Mouse (Mus musculus): ENCODE data around the gene Mrps18c. TPM values are rescaled to one million over a fixed set of nuclear protein-coding genes. Genes with fewer than 3 reads are reported as not detected.

Gene Mrps18c
- polyA plus RNA-seq, 1 experiment from 2014 or later, result 159 TPM

DNA sequence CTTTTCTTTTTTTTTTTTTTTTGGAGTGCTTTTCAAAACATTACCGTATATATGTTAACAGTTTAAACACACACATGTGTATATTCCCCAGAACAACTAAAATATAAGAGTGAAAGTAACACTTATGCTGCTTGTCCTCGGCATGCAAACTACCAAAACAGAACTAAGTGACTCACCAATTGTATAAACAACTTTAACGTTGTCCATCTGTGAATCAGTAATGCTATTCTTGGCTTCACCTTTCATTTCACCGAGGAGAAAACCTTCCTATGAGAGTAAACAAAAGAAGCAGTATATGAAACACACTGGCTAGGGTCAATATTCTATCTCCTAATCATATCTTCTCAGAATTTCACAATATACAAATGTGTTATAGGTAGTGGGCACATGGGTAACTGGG, 19.9 kb downstream of the Mrps18c start:
- WGBS, result 84% methylated on average over 4 of the region's 4 CpGs

DNA sequence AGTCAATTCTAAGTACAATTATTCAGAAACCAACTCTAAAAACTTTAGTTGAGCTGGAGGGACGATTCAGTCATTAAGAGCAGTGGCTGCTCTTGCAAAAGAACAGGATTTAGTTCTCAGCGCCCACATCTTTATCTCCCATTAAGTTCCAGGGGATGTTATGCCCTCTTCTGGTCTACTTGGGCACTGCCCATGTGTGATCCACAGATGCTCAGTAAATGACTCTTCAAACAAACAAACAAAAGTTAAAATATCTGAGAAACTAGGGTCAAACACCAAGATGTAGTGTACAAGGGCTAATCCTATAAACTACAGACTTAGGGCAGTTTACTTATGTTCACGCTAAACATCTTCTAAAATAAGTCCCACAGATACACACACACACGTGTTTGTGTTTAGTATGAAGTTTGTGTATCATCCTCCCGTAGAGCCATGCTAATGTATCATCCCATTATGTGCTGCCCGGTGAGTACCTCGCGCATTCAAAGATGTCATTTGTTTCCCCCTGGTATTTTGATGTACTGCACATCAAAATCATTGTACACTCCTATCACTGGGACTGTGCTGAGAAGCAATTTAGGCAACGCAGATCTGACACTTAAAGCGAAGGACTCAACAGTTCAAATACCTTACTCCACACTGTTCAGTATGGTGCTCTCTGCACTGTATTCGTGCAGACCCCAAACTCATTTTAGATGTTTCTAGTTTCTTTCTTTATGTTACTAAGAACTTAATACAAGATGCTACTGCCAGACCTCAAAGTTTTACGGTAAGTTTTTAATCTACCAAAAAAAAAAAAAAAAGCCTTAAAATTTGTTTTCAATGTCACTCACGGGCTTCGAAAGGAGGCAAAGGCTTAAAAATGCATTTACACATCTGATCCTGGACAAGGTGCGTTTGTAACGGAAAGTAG, 21.4 kb downstream of the Mrps18c start:
- Histone ChIP-seq H3K4me1 (ENCODE audit: control insufficient read depth in 2 of 2, insufficient read depth in 2 of 2, low read length in 2 of 2) (peaks cover 0 to 8% of the 10 kb centered on the region in 2 experiments; a peak in 2 of 4 replicates), H3K4me3 (ENCODE audit: control insufficient read depth in 1 of 2, insufficient read depth in 1 of 2, low read depth in 1 of 2, low read length in 2 of 2) (peak overlapping the region; percentile 73 to 84), H3K27ac (replicated peaks in 1 of 2; ENCODE audit: control insufficient read depth in 1 of 2, insufficient read depth in 1 of 2, low read depth in 2 of 2, low read length in 2 of 2) (peak overlapping the region; percentile 75 to 89), H3K36me3 (ENCODE audit: control insufficient read depth, insufficient read depth, low read length) (peaks cover 32% of the 10 kb centered on the region), H3K9me3 (ENCODE audit: control insufficient read depth, low read length) (no peaks in the 10 kb centered on the region), H3K27me3 (ENCODE audit: control insufficient read depth, insufficient read depth, low read length) (no peaks in the 10 kb centered on the region), H3K9ac (ENCODE audit: low read length) (peak overlapping the region; percentile 97), H3K4me2 (ENCODE audit: low read length) (peak overlapping the region; percentile 78)
- WGBS, result 32% methylated on average over 16 of the region's 16 CpGs
- ATAC-seq (ENCODE audit: insufficient number of reproducible peaks, insufficient read depth, low FRiP score, low read depth), result no peak

More for the DNA sequence above, 19.9 kb downstream of the Mrps18c start:
- Histone ChIP-seq H3K4me1 (ENCODE audit: control insufficient read depth in 2 of 2, insufficient read depth in 2 of 2, low read length in 2 of 2) (peaks cover 0 to 8% of the 10 kb centered on the region in 2 experiments; a peak in 2 of 4 replicates), H3K27me3 (ENCODE audit: control insufficient read depth, insufficient read depth, low read length) (no peaks in the 10 kb centered on the region), H3K9ac (ENCODE audit: low read length) (no peak overlapping the region), H3K4me3 (ENCODE audit: control insufficient read depth in 1 of 2, insufficient read depth in 1 of 2, low read depth in 1 of 2, low read length in 2 of 2) (no peak overlapping the region), H3K9me3 (ENCODE audit: control insufficient read depth, low read length) (no peaks in the 10 kb centered on the region), H3K27ac (replicated peaks in 1 of 2; ENCODE audit: control insufficient read depth in 1 of 2, insufficient read depth in 1 of 2, low read depth in 2 of 2, low read length in 2 of 2) (no peak overlapping the region), H3K4me2 (ENCODE audit: low read length) (no peak overlapping the region), H3K36me3 (ENCODE audit: control insufficient read depth, insufficient read depth, low read length) (peaks cover 46% of the 10 kb centered on the region)
- no peak for ATAC-seq (ENCODE audit: insufficient number of reproducible peaks, insufficient read depth, low FRiP score, low read depth)

DNA sequence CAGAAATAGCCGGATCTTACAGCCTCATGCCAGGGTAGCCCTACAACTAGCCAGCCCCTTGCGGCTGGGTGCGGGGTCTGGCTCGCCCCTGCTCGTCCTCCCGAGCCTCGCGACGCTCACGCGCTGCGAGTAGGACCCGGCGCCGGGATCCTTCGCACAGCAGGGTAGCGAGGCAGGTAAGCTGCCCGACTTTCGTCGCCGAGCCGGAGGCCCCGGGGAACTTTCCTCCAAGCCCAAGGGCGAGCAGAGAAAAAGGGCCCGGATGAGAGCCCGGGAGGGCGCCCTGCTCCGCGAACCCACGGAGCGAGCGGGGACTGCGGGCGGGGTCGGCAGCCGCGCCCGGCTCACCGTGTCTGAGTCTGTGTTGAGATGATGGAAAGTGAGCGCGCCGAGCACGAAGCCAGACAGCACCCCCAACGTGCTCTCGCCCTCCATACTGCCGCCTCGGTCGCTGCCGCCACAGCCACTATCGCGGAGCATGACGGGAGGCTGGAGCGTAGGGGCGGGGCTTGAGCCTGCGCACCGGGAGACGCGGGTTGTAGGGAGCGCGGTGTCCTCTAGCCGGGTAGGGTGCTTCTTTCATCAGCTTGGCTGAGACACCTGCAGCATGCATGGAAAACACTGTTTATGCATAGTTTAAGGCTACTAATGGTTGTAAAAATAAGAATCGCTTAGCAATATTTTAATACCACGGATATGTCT, 22.2 kb downstream of the Mrps18c start, which contains the start of gene Abraxas1:
Gene Abraxas1 (minus strand): TSS at position 483 of the 702 bp plus-strand sequence.
- peaks cover 29% of the 10 kb centered on the region for H3K36me3 ChIP-seq (ENCODE audit: control insufficient read depth, insufficient read depth, low read length)
- WGBS, result under 1% methylated on average over 63 of the region's 63 CpGs
- H3K4me2 ChIP-seq (ENCODE audit: low read length), result peak within 1 kb of the TSS; percentile 78
- peaks cover 0 to 8% of the 10 kb centered on the region in 2 experiments; a peak in 2 of 4 replicates for H3K4me1 ChIP-seq (ENCODE audit: control insufficient read depth in 2 of 2, insufficient read depth in 2 of 2, low read length in 2 of 2)
- no peaks in the 10 kb centered on the region for H3K9me3 ChIP-seq (ENCODE audit: control insufficient read depth, low read length)
- peak within 1 kb of the TSS; percentile 75 to 89 for H3K27ac ChIP-seq (replicated peaks in 1 of 2; ENCODE audit: control insufficient read depth in 1 of 2, insufficient read depth in 1 of 2, low read depth in 2 of 2, low read length in 2 of 2)
- H3K4me3 ChIP-seq (ENCODE audit: control insufficient read depth in 1 of 2, insufficient read depth in 1 of 2, low read depth in 1 of 2, low read length in 2 of 2), result peak within 1 kb of the TSS; percentile 73 to 84
- H3K9ac ChIP-seq (ENCODE audit: low read length), result peak within 1 kb of the TSS; percentile 97
- H3K27me3 ChIP-seq (ENCODE audit: control insufficient read depth, insufficient read depth, low read length), result no peaks in the 10 kb centered on the region
- ATAC-seq (ENCODE audit: insufficient number of reproducible peaks, insufficient read depth, low FRiP score, low read depth), result peak; percentile 94

DNA sequence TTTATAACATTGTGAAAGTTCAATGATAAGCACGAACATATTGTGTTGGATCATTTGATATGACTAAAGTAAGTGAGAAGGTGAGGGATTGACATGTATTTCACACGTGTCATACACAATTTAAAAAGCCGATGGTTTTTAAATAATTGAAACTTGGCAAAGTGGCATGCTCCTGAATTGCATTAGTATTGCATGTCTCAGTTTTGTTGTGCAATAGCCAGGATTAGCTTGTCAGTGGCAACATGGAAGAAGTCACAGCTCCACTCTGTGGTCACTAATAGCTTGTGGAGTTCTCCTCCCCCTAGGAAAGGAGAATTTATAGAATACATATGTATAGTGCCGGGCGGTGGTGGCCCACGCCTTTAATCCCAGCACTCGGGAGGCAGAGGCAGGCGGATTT, 22.9 kb downstream of the Mrps18c start:
- H3K27me3 ChIP-seq (ENCODE audit: control insufficient read depth, insufficient read depth, low read length), result no peaks in the 10 kb centered on the region
- no peak overlapping the region for H3K27ac ChIP-seq (replicated peaks in 1 of 2; ENCODE audit: control insufficient read depth in 1 of 2, insufficient read depth in 1 of 2, low read depth in 2 of 2, low read length in 2 of 2)
- H3K9me3 ChIP-seq (ENCODE audit: control insufficient read depth, low read length), result no peaks in the 10 kb centered on the region
- H3K4me2 ChIP-seq (ENCODE audit: low read length), result peak overlapping the region; percentile 78
- 78% methylated on average over 8 of the region's 8 CpGs for WGBS
- peaks cover 0 to 8% of the 10 kb centered on the region in 2 experiments; a peak in 2 of 4 replicates for H3K4me1 ChIP-seq (ENCODE audit: control insufficient read depth in 2 of 2, insufficient read depth in 2 of 2, low read length in 2 of 2)
- peak overlapping the region in 1 of 2 experiments; percentile 84; a peak in 2 of 4 replicates for H3K4me3 ChIP-seq (ENCODE audit: control insufficient read depth in 1 of 2, insufficient read depth in 1 of 2, low read depth in 1 of 2, low read length in 2 of 2)
- H3K9ac ChIP-seq (ENCODE audit: low read length), result peak overlapping the region; percentile 97
- peaks cover 21% of the 10 kb centered on the region for H3K36me3 ChIP-seq (ENCODE audit: control insufficient read depth, insufficient read depth, low read length)
- ATAC-seq (ENCODE audit: insufficient number of reproducible peaks, insufficient read depth, low FRiP score, low read depth), result no peak

DNA sequence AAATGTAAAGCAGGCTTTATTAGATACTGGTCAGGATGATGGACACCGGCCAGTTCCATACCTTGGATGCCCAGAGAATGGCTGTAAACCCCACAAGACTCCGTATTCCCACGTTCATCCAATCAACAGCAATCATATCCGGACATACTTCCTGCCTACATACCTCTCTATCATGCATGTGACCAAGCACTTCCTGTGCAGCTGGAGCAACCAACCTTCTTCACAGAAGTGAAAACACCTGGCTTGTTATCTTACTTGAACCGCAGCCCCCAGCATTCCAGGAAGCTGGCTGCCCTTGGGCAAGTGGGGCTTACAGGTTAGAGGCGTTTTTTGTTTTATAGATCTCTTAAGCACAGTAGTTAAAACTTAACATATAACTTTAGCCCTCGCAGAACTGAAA, 24.4 kb downstream of the Mrps18c start:
- H3K9me3 ChIP-seq (ENCODE audit: control insufficient read depth, low read length), result no peaks in the 10 kb centered on the region
- H3K4me3 ChIP-seq (ENCODE audit: control insufficient read depth in 1 of 2, insufficient read depth in 1 of 2, low read depth in 1 of 2, low read length in 2 of 2), result no peak overlapping the region
- WGBS, result 77% methylated on average over 7 of the region's 7 CpGs
- no peaks in the 10 kb centered on the region for H3K27me3 ChIP-seq (ENCODE audit: control insufficient read depth, insufficient read depth, low read length)
- ATAC-seq (ENCODE audit: insufficient number of reproducible peaks, insufficient read depth, low FRiP score, low read depth), result no peak
- H3K4me1 ChIP-seq (ENCODE audit: control insufficient read depth in 2 of 2, insufficient read depth in 2 of 2, low read length in 2 of 2), result peaks cover 0 to 8% of the 10 kb centered on the region in 2 experiments; a peak in 2 of 4 replicates
- no peak overlapping the region for H3K27ac ChIP-seq (replicated peaks in 1 of 2; ENCODE audit: control insufficient read depth in 1 of 2, insufficient read depth in 1 of 2, low read depth in 2 of 2, low read length in 2 of 2)
- no peak overlapping the region for H3K4me2 ChIP-seq (ENCODE audit: low read length)
- no peak overlapping the region for H3K9ac ChIP-seq (ENCODE audit: low read length)
- peaks cover 7% of the 10 kb centered on the region for H3K36me3 ChIP-seq (ENCODE audit: control insufficient read depth, insufficient read depth, low read length)

DNA sequence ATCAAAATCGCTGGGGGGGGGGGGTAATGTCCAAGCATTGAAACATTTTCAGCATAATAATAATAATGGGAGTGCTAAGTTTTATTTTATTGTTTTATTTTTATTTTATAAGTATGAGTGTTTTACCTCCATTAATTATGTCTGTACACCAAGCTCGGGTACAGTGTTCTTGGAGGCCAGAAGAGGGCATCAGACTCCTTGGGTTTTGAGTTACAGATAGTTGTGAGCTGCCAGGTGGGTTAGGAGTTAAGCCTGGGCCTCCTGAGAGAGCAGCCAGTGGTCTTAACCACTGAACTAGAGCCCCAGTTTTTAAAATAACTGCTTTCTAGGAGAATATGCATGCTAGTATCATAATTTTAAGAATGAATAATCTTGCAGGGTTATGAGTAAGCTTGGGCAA, 27.5 kb downstream of the Mrps18c start:
- Histone ChIP-seq H3K27ac (replicated peaks in 1 of 2; ENCODE audit: control insufficient read depth in 1 of 2, insufficient read depth in 1 of 2, low read depth in 2 of 2, low read length in 2 of 2) (no peak overlapping the region), H3K9me3 (ENCODE audit: control insufficient read depth, low read length) (no peaks in the 10 kb centered on the region), H3K9ac (ENCODE audit: low read length) (no peak overlapping the region), H3K4me3 (ENCODE audit: control insufficient read depth in 1 of 2, insufficient read depth in 1 of 2, low read depth in 1 of 2, low read length in 2 of 2) (no peak overlapping the region), H3K36me3 (ENCODE audit: control insufficient read depth, insufficient read depth, low read length) (no peaks in the 10 kb centered on the region), H3K4me2 (ENCODE audit: low read length) (no peak overlapping the region), H3K4me1 (ENCODE audit: control insufficient read depth in 2 of 2, insufficient read depth in 2 of 2, low read length in 2 of 2) (peaks cover 0 to 3% of the 10 kb centered on the region in 2 experiments; a peak in 1 of 4 replicates), H3K27me3 (ENCODE audit: control insufficient read depth, insufficient read depth, low read length) (no peaks in the 10 kb centered on the region)
- 25% methylated on average over 2 of the region's 2 CpGs for WGBS
- no peak for ATAC-seq (ENCODE audit: insufficient number of reproducible peaks, insufficient read depth, low FRiP score, low read depth)

DNA sequence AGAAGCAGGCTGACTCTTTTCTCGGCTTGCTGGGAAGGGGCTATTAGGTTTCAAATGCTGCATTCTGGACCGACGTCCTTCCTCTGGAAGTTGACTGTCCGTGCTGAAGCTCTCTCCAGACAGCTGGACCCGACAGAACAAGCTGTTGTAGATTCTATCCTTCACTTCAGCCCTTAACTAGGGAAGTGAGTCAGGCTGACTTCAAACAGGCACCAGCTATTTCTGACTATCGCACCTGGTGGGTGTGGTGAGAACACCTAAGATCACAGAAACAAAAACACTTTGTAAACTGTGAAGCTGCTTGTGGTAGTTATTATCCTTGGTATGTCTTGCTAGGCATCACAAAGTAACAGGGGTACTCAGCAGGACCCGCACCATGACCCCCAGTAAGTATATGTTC, 28.1 kb downstream of the Mrps18c start:
- no peak overlapping the region for H3K9ac ChIP-seq (ENCODE audit: low read length)
- H3K27me3 ChIP-seq (ENCODE audit: control insufficient read depth, insufficient read depth, low read length), result no peaks in the 10 kb centered on the region
- H3K27ac ChIP-seq (replicated peaks in 1 of 2; ENCODE audit: control insufficient read depth in 1 of 2, insufficient read depth in 1 of 2, low read depth in 2 of 2, low read length in 2 of 2), result no peak overlapping the region
- 71% methylated on average over 7 of the region's 7 CpGs for WGBS
- ATAC-seq (ENCODE audit: insufficient number of reproducible peaks, insufficient read depth, low FRiP score, low read depth), result no peak
- no peaks in the 10 kb centered on the region for H3K9me3 ChIP-seq (ENCODE audit: control insufficient read depth, low read length)
- H3K4me3 ChIP-seq (ENCODE audit: control insufficient read depth in 1 of 2, insufficient read depth in 1 of 2, low read depth in 1 of 2, low read length in 2 of 2), result no peak overlapping the region
- no peak overlapping the region for H3K4me2 ChIP-seq (ENCODE audit: low read length)
- H3K4me1 ChIP-seq (ENCODE audit: control insufficient read depth in 2 of 2, insufficient read depth in 2 of 2, low read length in 2 of 2), result no peaks in the 10 kb centered on the region
- no peaks in the 10 kb centered on the region for H3K36me3 ChIP-seq (ENCODE audit: control insufficient read depth, insufficient read depth, low read length)
